In genomic region chr5:146848936-146849582, GRCm38 (mm10) we compare ENCODE assay signal across 20 mouse cellular contexts.
"Had no signal": no experiment of that assay in that cellular context is flagged by ENCODE, and none has a peak within 500 bp of the region (broad histone marks: within the 10 kb centered on the region; RNA-seq: fewer than 3 reads in every experiment).

No protein-coding gene starts in this region.

- H3K27ac ChIP-seq: kidney, embryonic 15.5 days; left cerebral cortex, adult 2 months; limb, embryonic 12.5 days; limb, embryonic 15.5 days; liver, embryonic 12.5 days; liver, embryonic 15.5 days; stomach, postnatal 0 days had no signal

- H3K9ac ChIP-seq: kidney, embryonic 15.5 days; limb, embryonic 12.5 days; limb, embryonic 15.5 days; liver, embryonic 12.5 days; liver, embryonic 15.5 days; lung, embryonic 14.5 days had no signal

- H3K9me3 ChIP-seq: kidney, embryonic 15.5 days; limb, embryonic 12.5 days; limb, embryonic 15.5 days; liver, embryonic 12.5 days; liver, embryonic 15.5 days had no signal

- H3K4me2 ChIP-seq: kidney, embryonic 15.5 days; limb, embryonic 12.5 days; limb, embryonic 15.5 days; liver, embryonic 12.5 days; liver, embryonic 15.5 days; lung, embryonic 14.5 days; midbrain, embryonic 11.5 days had no signal

- H3K36me3 ChIP-seq: kidney, embryonic 15.5 days; limb, embryonic 15.5 days; liver, embryonic 15.5 days had no signal

- H3K4me3 ChIP-seq: kidney, embryonic 15.5 days; left cerebral cortex, adult 2 months; limb, embryonic 12.5 days; limb, embryonic 15.5 days; liver, embryonic 12.5 days; liver, embryonic 15.5 days had no signal

- ATAC-seq: intestine, postnatal 0 days; liver, embryonic 12.5 days had no signal

- DNase-seq: kidney, adult 2 months; kidney, postnatal 10 days; kidney, postnatal 36 days; layer of hippocampus, postnatal 36 days; left cerebral cortex, postnatal 4 days; lung, embryonic 14.5 days; midbrain, embryonic 14.5 days; right cerebral cortex, postnatal 14 days; right cerebral cortex, postnatal 4 days; thymus, adult 18-20 months; thymus, postnatal 36 days had no signal

- H3K27me3 ChIP-seq: kidney, embryonic 15.5 days; limb, embryonic 12.5 days; limb, embryonic 15.5 days had no signal
